Mouse (Mus musculus) heart, embryonic 14.5 days (tissue): Measurements from ENCODE around the gene Kcnj9. TPM values are rescaled to one million over a fixed set of nuclear protein-coding genes. Genes with fewer than 3 reads are reported as not detected.

Experiments
- ATAC-seq: fragments of 200-750 bp; cut with Nextera tagmentation; 2 replicates; pipeline ENCODE4 v1.8.0; 2017; ENCODE audit warnings: low read depth, moderate TSS enrichment; ENCODE audit not compliant: insufficient number of reproducible peaks, insufficient read depth, low FRiP score
- H3K27ac ChIP-seq, 2 experiments: fragments of 200-500 bp in 1 of 2; fragments of 300-500 bp in 1 of 2; sonication (generic) in 1 of 2; replicated peaks in 1 of 2; 2 replicates each; pipeline ENCODE4 v1.5.1; 2012 to 2014; ENCODE audit warnings: low read depth in 2 of 2, low read length in 2 of 2, control low read depth in 1 of 2, mild to moderate bottlenecking in 1 of 2, mixed read lengths in 1 of 2; ENCODE audit not compliant: control insufficient read depth in 1 of 2, insufficient read depth in 1 of 2
- H3K27me3 ChIP-seq: fragments of 300-500 bp; sonication (generic); 2 replicates; pipeline ENCODE4 v1.6.1; 2014; ENCODE audit warnings: mild to moderate bottlenecking, low read length, control low read depth; ENCODE audit not compliant: control insufficient read depth, insufficient read depth
- H3K36me3 ChIP-seq: fragments of 300-500 bp; sonication (generic); 2 replicates; pipeline ENCODE4 v1.6.1; 2014; ENCODE audit warnings: mild to moderate bottlenecking, control low read depth, low read length, mixed read lengths; ENCODE audit not compliant: control insufficient read depth, insufficient read depth
- H3K4me1 ChIP-seq, 2 experiments: fragments of 200-500 bp in 1 of 2; fragments of 300-500 bp in 1 of 2; sonication (generic) in 1 of 2; 2 replicates each; pipeline ENCODE4 v1.6.1; 2012 to 2014; ENCODE audit warnings: low read length in 2 of 2, control low read depth in 1 of 2, mixed read lengths in 1 of 2; ENCODE audit not compliant: control insufficient read depth in 2 of 2, insufficient read depth in 2 of 2
- H3K4me2 ChIP-seq: fragments of 300-500 bp; sonication (generic); 2 replicates; pipeline ENCODE4 v1.6.1; 2014; ENCODE audit warnings: mild to moderate bottlenecking, low read length
- H3K4me3 ChIP-seq, 2 experiments: fragments of 200-500 bp in 1 of 2; fragments of 300-500 bp in 1 of 2; sonication (generic) in 1 of 2; 2 replicates each; pipeline ENCODE4 v1.5.1; 2012 to 2014; ENCODE audit warnings: low read length in 2 of 2, mild to moderate bottlenecking in 2 of 2, control low read depth in 1 of 2, low read depth in 1 of 2, moderate library complexity in 1 of 2; ENCODE audit not compliant: control insufficient read depth in 1 of 2, insufficient read depth in 1 of 2
- H3K9ac ChIP-seq: fragments of 300-500 bp; sonication (generic); 2 replicates; pipeline ENCODE4 v1.6.1; 2014; ENCODE audit warnings: mild to moderate bottlenecking, low read length
- H3K9me3 ChIP-seq: fragments of 300-500 bp; sonication (generic); 2 replicates; pipeline ENCODE4 v1.6.1; 2016; ENCODE audit warnings: low read length, control low read depth; ENCODE audit not compliant: control insufficient read depth
- WGBS: fragments of 180-500 bp; shearing (Covaris S2); extraction: QIAGEN DNeasy Blood & Tissue Kit; methylation state at CpG from one replicate; pipeline ENCODE4 v1.1.7; 2014; 5-methylcytosine and 5-hydroxymethylcytosine counted together
- polyA plus RNA-seq: library from polyadenylated mRNA; unstranded; fragments of >200 nt; fragmentation: Nextera tagmentation; extraction: Ambion mirVana; gene quantifications from 2 replicates; pipeline ENCODE4 v1.2.1, GENCODE M21; 2014

Kcnj9 gene
- polyA plus RNA-seq, 1 experiment from 2014 or later = not detected

DNA sequence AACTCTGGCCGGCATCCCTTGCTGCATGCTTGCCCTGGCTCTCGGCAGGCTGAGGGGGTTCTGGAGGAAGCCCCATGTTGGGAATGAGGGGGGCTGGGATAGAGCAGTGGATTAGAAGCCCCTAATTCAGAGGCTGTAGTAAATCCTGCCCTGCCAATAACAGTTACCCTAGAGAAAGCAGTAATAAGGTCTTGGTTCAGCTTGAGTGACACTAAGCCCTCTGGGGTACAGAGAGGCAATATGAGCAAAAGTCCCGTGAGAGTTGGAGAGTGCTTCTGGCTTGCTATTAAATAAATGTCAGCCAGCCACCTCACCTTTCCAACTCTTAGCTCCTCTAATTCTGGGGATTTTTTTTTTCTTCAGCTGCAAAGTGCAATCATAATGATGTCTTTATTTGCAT is 26.2 kb upstream of the Kcnj9 start:
- Histone ChIP-seq H3K9me3 (no peaks in the 10 kb centered on the region), H3K4me3 (no peak overlapping the region), H3K27me3 (peaks cover 35% of the 10 kb centered on the region), H3K4me1 (peaks cover 3 to 5% of the 10 kb centered on the region in 2 experiments; a peak in 2 of 4 replicates), H3K27ac (no peak overlapping the region), H3K9ac (no peak overlapping the region), H3K4me2 (no peak overlapping the region), H3K36me3 (no peaks in the 10 kb centered on the region)
- whole genome bisulfite sequencing = 39% methylated on average over 3 of the region's 3 CpGs
- ATAC-seq = no peak

DNA sequence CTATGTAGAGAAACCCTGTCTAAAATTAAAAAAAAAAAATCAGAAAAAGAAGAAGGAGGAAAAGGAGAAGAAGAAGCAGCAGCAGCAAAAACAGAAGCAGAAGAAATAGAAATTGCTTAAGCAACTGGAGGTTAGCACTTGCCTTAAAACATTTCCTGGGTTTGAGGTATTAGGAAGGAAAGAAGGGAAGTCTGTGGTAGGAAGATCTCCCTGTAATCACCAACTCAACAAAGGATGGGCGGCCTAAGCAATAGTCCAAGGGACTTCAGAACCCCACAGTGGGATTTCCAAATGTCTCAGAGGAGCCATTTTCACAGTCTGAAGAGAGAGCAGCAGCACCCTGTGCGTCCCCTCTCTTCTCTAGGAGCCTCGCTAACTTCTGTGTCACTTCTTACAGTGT is 23.3 kb upstream of the Kcnj9 start:
- WGBS = 69% methylated on average over 3 of the region's 3 CpGs
- no peak overlapping the region for H3K4me2 ChIP-seq
- peaks cover 37% of the 10 kb centered on the region for H3K27me3 ChIP-seq
- no peak overlapping the region for H3K27ac ChIP-seq
- no peaks in the 10 kb centered on the region for H3K36me3 ChIP-seq
- no peak for ATAC-seq
- no peak overlapping the region for H3K4me3 ChIP-seq
- H3K9me3 ChIP-seq = no peaks in the 10 kb centered on the region
- H3K9ac ChIP-seq = no peak overlapping the region
- H3K4me1 ChIP-seq = peaks cover 8 to 10% of the 10 kb centered on the region in 2 experiments; a peak in 3 of 4 replicates

- ATAC-seq = no peak
- Histone ChIP-seq H3K27me3 (peaks cover 37% of the 10 kb centered on the region), H3K27ac (no peak overlapping the region), H3K4me3 (no peak overlapping the region), H3K9ac (no peak overlapping the region), H3K36me3 (no peaks in the 10 kb centered on the region), H3K4me1 (peaks cover 8 to 10% of the 10 kb centered on the region in 2 experiments; a peak in 3 of 4 replicates), H3K4me2 (no peak overlapping the region), H3K9me3 (no peaks in the 10 kb centered on the region)
- 57% methylated on average over 6 of the region's 6 CpGs for whole genome bisulfite sequencing
Measured at GRCm38 (mm10) chr1:172352001-172352400, 22.9 kb upstream of the Kcnj9 start.

DNA sequence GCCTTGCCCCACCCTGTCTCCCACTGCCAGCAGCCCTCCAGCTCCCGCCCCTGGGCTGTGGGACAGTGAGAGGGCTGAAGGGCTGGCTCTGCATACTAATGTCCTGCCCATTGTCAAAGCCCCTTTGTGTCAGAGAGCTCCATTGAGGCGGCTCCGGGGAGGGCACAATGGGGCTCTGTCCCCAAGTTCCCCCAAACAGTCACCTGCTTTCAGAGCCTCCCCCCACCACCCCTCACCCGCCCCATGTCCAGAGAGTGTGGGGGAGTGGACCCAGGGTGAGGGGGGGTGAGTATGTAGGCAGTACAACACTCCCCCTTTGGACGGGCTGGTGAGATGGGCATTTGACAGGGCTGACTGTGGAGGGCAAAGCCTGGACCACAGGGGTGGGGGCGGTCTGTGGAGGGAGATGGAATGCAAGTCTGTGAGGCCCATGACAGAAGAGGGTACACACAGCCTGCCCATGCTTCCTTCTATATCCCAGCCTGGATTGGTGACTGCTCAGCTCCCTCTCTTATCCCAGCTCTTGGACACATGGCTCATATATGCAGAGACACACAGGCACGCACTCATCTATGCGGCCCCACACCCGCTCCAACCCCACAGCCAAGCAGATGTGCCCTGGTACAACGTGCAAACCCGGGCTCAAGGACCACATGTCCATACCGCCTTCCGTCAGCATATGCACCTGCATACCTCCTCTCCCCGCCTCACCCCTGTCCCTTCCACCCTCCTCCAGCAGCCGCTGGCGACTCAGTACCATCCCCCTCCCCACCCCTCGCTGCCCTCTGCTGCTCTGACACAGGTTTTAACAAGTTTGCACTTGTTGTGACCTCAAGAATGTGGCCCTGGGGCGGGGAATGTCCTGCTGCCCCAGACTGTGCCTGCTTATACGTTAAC is 21.0 kb upstream of the Kcnj9 start:
- WGBS = 13% methylated on average over 19 of the region's 19 CpGs
- Histone ChIP-seq H3K36me3 (no peaks in the 10 kb centered on the region), H3K27me3 (peaks cover 37% of the 10 kb centered on the region), H3K27ac (no peak overlapping the region), H3K4me1 (peaks cover 8 to 10% of the 10 kb centered on the region in 2 experiments; a peak in 3 of 4 replicates), H3K4me2 (peak overlapping the region; percentile 31), H3K9ac (no peak overlapping the region; the same call in 1 of the 2 replicates), H3K4me3 (no peak overlapping the region), H3K9me3 (no peaks in the 10 kb centered on the region)
- 0 out of 2 replicates have a peak, but pooled peaks have one; percentile 29 for ATAC-seq

DNA sequence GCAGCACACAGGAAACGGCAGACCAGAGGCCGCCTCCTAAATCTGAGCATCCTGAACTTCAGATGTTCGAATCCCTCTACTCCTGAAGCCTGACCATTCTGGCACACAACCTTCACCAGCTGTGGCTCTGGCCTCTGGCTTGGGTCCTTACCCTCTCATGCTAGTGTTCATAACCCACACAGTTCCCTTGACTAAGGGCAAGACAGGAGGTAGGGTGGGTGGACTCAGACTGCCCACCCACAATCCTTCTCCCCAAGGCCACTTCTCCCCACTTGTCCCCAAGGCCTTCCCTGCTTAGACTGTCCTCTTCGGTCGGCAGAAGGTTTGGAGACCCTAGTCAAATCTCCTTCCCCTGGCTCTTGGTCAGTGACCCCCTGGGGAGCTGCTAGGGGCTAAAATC is 20.4 kb upstream of the Kcnj9 start:
- Histone ChIP-seq H3K4me3 (no peak overlapping the region), H3K27ac (no peak overlapping the region), H3K4me2 (no peak overlapping the region), H3K9me3 (no peaks in the 10 kb centered on the region), H3K4me1 (peaks cover 8 to 10% of the 10 kb centered on the region in 2 experiments; a peak in 3 of 4 replicates), H3K9ac (no peak overlapping the region), H3K36me3 (no peaks in the 10 kb centered on the region), H3K27me3 (peaks cover 31% of the 10 kb centered on the region)
- 60% methylated on average over 5 of the region's 5 CpGs for WGBS
- no peak for ATAC-seq

GRCm38 (mm10) chr1:172347382-172347781 is 18.3 kb upstream of the Kcnj9 start:
- H3K4me2 ChIP-seq = no peak overlapping the region
- peaks cover 46% of the 10 kb centered on the region for H3K27me3 ChIP-seq
- ATAC-seq = no peak
- H3K4me1 ChIP-seq = peaks cover 8 to 10% of the 10 kb centered on the region in 2 experiments; a peak in 3 of 4 replicates
- 84% methylated on average over 12 of the region's 12 CpGs for WGBS
- H3K9ac ChIP-seq = no peak overlapping the region
- H3K4me3 ChIP-seq = no peak overlapping the region
- H3K9me3 ChIP-seq = no peaks in the 10 kb centered on the region
- H3K27ac ChIP-seq = no peak overlapping the region
- H3K36me3 ChIP-seq = no peaks in the 10 kb centered on the region

- peaks cover 47% of the 10 kb centered on the region for H3K27me3 ChIP-seq
Measured at GRCm38 (mm10) chr1:172346707-172347106, 17.6 kb upstream of the Kcnj9 start.

More at GRCm38 (mm10) chr1:172346707-172347106, 17.6 kb upstream of the Kcnj9 start:
- H3K4me2 ChIP-seq = no peak overlapping the region
- H3K4me1 ChIP-seq = peaks cover 8 to 10% of the 10 kb centered on the region in 2 experiments; a peak in 3 of 4 replicates
- H3K36me3 ChIP-seq = no peaks in the 10 kb centered on the region
- no peak overlapping the region for H3K9ac ChIP-seq
- H3K9me3 ChIP-seq = no peaks in the 10 kb centered on the region
- no peak overlapping the region for H3K27ac ChIP-seq
- WGBS = 72% methylated on average over 10 of the region's 10 CpGs
- no peak for ATAC-seq
- no peak overlapping the region for H3K4me3 ChIP-seq
